Mouse (Mus musculus) brain, embryonic 14.5 days (tissue): ENCODE measurements around the gene Ppfibp2.

ENCODE experiments used
- CTCF ChIP-seq: fragments of 200-500 bp; IDR thresholded peaks from 2 replicates; pipeline ENCODE4 v1.5.1; 2012; ENCODE audit warnings: inconsistent platforms, mild to moderate bottlenecking, moderate library complexity, borderline replicate concordance; ENCODE audit not compliant: insufficient read depth, insufficient read length; ENCODE audit errors: extremely low read depth
- POLR2A ChIP-seq: fragments of 200-500 bp; IDR thresholded peaks from 2 replicates; pipeline ENCODE4 v1.6.1; 2012; ENCODE audit warnings: mild to moderate bottlenecking, inconsistent platforms, borderline replicate concordance; ENCODE audit not compliant: poor library complexity, insufficient read depth, insufficient read length, severe bottlenecking; ENCODE audit errors: extremely low read depth

DNA sequence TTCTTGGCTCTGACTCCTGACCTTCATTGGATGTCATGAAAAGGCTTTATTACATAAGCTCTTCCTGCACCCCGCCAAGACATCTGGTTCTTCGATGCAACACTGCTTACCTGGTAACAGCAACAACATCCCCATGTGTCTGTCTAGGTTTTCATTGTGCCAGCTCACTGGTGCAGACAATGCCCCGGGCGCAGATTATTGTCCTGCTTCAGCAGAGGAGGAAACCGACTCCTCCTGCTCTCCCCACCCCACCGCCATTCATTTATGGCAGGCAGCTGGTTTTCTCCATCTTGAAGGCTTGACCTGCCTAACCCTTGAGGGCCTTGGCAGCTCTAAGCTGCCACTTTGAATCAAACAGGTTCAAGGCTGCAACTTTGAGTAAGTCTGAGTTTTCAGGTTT is 7.9 kb downstream of the Ppfibp2 start:
- TF ChIP-seq CTCF (no peak), POLR2A (no peak)
